Comparison of ENCODE assay signal across 8 mouse cellular contexts in genomic region chr7:19405417-19405816, GRCm38 (mm10). TPM values are rescaled to one million over a fixed set of nuclear protein-coding genes. Genes with fewer than 3 reads are reported as not detected.
DNase-seq lines count a peak whose midpoint lies in the region; ATAC-seq lines count a peak whose summit lies in the region.

No protein-coding gene starts in this region.

- no peak overlapping the region for H3K9ac ChIP-seq in hindbrain, embryonic 14.5 days

- ATAC-seq in hindbrain, embryonic 14.5 days (ENCODE audit: low FRiP score): peak; percentile 71
- ATAC-seq in megakaryocyte, adult 5-6 weeks (ENCODE audit: poor library complexity, severe bottlenecking): peak; percentile 96

- H3K4me1 ChIP-seq in hindbrain, embryonic 14.5 days (replicated peaks; ENCODE audit: control insufficient read depth, insufficient read depth, low read length): no peaks in the 10 kb centered on the region; the same call in 1 of the 2 replicates

- no peak overlapping the region for H3K27ac ChIP-seq in hindbrain, embryonic 14.5 days

- H3K27me3 ChIP-seq in hindbrain, embryonic 14.5 days (ENCODE audit: control insufficient read depth, insufficient read depth, low read length): peaks cover 39% of the 10 kb centered on the region

- DNase-seq in R1 (ENCODE audit: low read depth, low spot score): peak; percentile 75
- DNase-seq in cerebellum, postnatal 14 days: peak; percentile 89 to 93
- peak; percentile 81 to 82 for DNase-seq in frontal cortex, postnatal 36 days (ENCODE audit: low spot score in 2 of 2)
- DNase-seq in hindbrain, embryonic 14.5 days (ENCODE audit: low spot score): peak; percentile 94
- peak; percentile 89 to 95 for DNase-seq in layer of hippocampus, postnatal 25 days (ENCODE audit: extremely low spot score in 1 of 2, low spot score in 1 of 2)
- peak; percentile 72 to 82 for DNase-seq in right cerebral cortex, postnatal 10 days (ENCODE audit: low spot score in 2 of 2)
- peak; percentile 85 for DNase-seq in urinary bladder, postnatal 25 days (ENCODE audit: low spot score)

- no peaks in the 10 kb centered on the region for H3K9me3 ChIP-seq in hindbrain, embryonic 14.5 days (ENCODE audit: control insufficient read depth, low read length)

- no peak overlapping the region for H3K4me3 ChIP-seq in hindbrain, embryonic 14.5 days (replicated peaks; ENCODE audit: low read length)

- no peaks in the 10 kb centered on the region for H3K36me3 ChIP-seq in hindbrain, embryonic 14.5 days (replicated peaks; ENCODE audit: control insufficient read depth, insufficient read depth)

- WGBS in hindbrain, embryonic 14.5 days: 4% methylated on average over 19 of the region's 19 CpGs

- 0 out of 2 replicates have a peak overlapping the region, but pooled peaks have one; percentile 10 for H3K4me2 ChIP-seq in hindbrain, embryonic 14.5 days (replicated peaks)

RNA-seq across cellular contexts. Expression of gene Ckm, which starts 0.8 kb away (rescaled TPM):
- polyA plus RNA-seq in hindbrain, embryonic 14.5 days (2014; fragmentation: Nextera tagmentation; extraction: Ambion mirVana): not detected in 2 replicates
- not detected for total RNA-seq in layer of hippocampus, postnatal 25 days (2021)
- total RNA-seq in megakaryocyte, adult 5-6 weeks (2015): 0.14 and 0.18 TPM in 2 replicates
- 0.26 and 0.45 TPM in 2 replicates for total RNA-seq in megakaryocyte, adult 5-6 weeks (2017)

RNA-seq across cellular contexts. Expression of gene Klc3, which starts 1.5 kb away (rescaled TPM):
- 0.78 and 1.1 TPM in 2 replicates for polyA plus RNA-seq in hindbrain, embryonic 14.5 days (2014; fragmentation: Nextera tagmentation; extraction: Ambion mirVana)
- total RNA-seq in layer of hippocampus, postnatal 25 days (2021): 1 to 10 TPM; 2.2 to 3.4 TPM
- total RNA-seq in megakaryocyte, adult 5-6 weeks (2015): 0.09 TPM in 1 of 2 replicates, not detected in the other
- total RNA-seq in megakaryocyte, adult 5-6 weeks (2017): not detected in 2 replicates

RNA-seq across cellular contexts. Expression of gene Ercc2, which starts 23.6 kb away (rescaled TPM):
- 15.6 and 16.5 TPM in 2 replicates for polyA plus RNA-seq in hindbrain, embryonic 14.5 days (2014; fragmentation: Nextera tagmentation; extraction: Ambion mirVana)
- 10 to 100 TPM; 34.5 to 34.9 TPM for total RNA-seq in layer of hippocampus, postnatal 25 days (2021)
- 4.9 and 5.7 TPM in 2 replicates for total RNA-seq in megakaryocyte, adult 5-6 weeks (2015)
- total RNA-seq in megakaryocyte, adult 5-6 weeks (2017): 12.6 and 19.2 TPM in 2 replicates

RNA-seq across cellular contexts. Expression of gene Ppp1r13l, which starts 45.9 kb away (rescaled TPM):
- polyA plus RNA-seq in hindbrain, embryonic 14.5 days (2014; fragmentation: Nextera tagmentation; extraction: Ambion mirVana): 2.4 and 2.6 TPM in 2 replicates
- 1 to 10 TPM; 4.5 to 4.8 TPM for total RNA-seq in layer of hippocampus, postnatal 25 days (2021)
- 4.1 and 4.2 TPM in 2 replicates for total RNA-seq in megakaryocyte, adult 5-6 weeks (2015)
- 0.45 TPM in 1 of 2 replicates, not detected in the other for total RNA-seq in megakaryocyte, adult 5-6 weeks (2017)

RNA-seq across cellular contexts. Expression of gene Cd3eap, which starts 46.1 kb away (rescaled TPM):
- 17.0 TPM in 2 replicates for polyA plus RNA-seq in hindbrain, embryonic 14.5 days (2014; fragmentation: Nextera tagmentation; extraction: Ambion mirVana)
- 10 to 100 TPM; 17.7 to 18.3 TPM for total RNA-seq in layer of hippocampus, postnatal 25 days (2021)
- 3.4 TPM in 2 replicates for total RNA-seq in megakaryocyte, adult 5-6 weeks (2015)
- total RNA-seq in megakaryocyte, adult 5-6 weeks (2017): 9.0 and 11.5 TPM in 2 replicates
